Mouse (Mus musculus): ENCODE measurements around the gene Tenm3. TPM values are rescaled to one million over a fixed set of nuclear protein-coding genes. Genes with fewer than 3 reads are reported as not detected.

Tenm3 gene
- total RNA-seq, 2 experiments from 2014 or later: 10.7 to 12.6 TPM

- DNase-seq: no peak
- intact Hi-C loops (cut with DNase I; ENCODE audit: low total_unique reads): no loop called here
These were observed 26.8 kb downstream of the Tenm3 start for GRCm38 (mm10) chr8:48816941-48817340.

- DNase-seq: no peak
- intact Hi-C loops (cut with DNase I; ENCODE audit: low total_unique reads): no loop called here
These were observed 31.5 kb downstream of the Tenm3 start for GRCm38 (mm10) chr8:48812196-48812741.

GRCm38 (mm10) chr8:48810615-48811014 lies 33.1 kb downstream of the Tenm3 start:
- DNase-seq: no peak
- intact Hi-C loops (cut with DNase I; ENCODE audit: low total_unique reads): no loop called here

GRCm38 (mm10) chr8:48809104-48809503 lies 34.6 kb downstream of the Tenm3 start:
- DNase-seq: no peak
- intact Hi-C loops (cut with DNase I; ENCODE audit: low total_unique reads): no loop called here

GRCm38 (mm10) chr8:48803070-48803469 lies 40.7 kb downstream of the Tenm3 start:
- intact Hi-C loops (cut with DNase I; ENCODE audit: low total_unique reads): no loop called here

GRCm38 (mm10) chr8:48802231-48802630 lies 41.5 kb downstream of the Tenm3 start:
- intact Hi-C loops (cut with DNase I; ENCODE audit: low total_unique reads): no loop called here
- DNase-seq: no peak

More at GRCm38 (mm10) chr8:48803070-48803469, 40.7 kb downstream of the Tenm3 start:
- DNase-seq: no peak

- no peak for DNase-seq
- intact Hi-C loops (cut with DNase I; ENCODE audit: low total_unique reads): no loop called here
These were observed 45.8 kb downstream of the Tenm3 start for GRCm38 (mm10) chr8:48797955-48798359.

- intact Hi-C loops (cut with DNase I; ENCODE audit: low total_unique reads): no loop called here
- DNase-seq: no peak
These were observed 49.5 kb downstream of the Tenm3 start for GRCm38 (mm10) chr8:48794285-48794684.

- no peak for DNase-seq
- intact Hi-C loops (cut with DNase I; ENCODE audit: low total_unique reads): no loop called here
These were observed 50.0 kb downstream of the Tenm3 start for GRCm38 (mm10) chr8:48793729-48794128.

GRCm38 (mm10) chr8:48792587-48793326 lies 51.0 kb downstream of the Tenm3 start:
- no peak for DNase-seq
- intact Hi-C loops (cut with DNase I; ENCODE audit: low total_unique reads): no loop called here

- DNase-seq: no peak
These were observed 60.4 kb downstream of the Tenm3 start for GRCm38 (mm10) chr8:48783308-48783707.

GRCm38 (mm10) chr8:48780628-48781027 lies 63.1 kb downstream of the Tenm3 start:
- intact Hi-C loops (cut with DNase I; ENCODE audit: low total_unique reads): no loop called here
- no peak for DNase-seq

More at GRCm38 (mm10) chr8:48783308-48783707, 60.4 kb downstream of the Tenm3 start:
- intact Hi-C loops (cut with DNase I; ENCODE audit: low total_unique reads): no loop called here

- intact Hi-C loops (cut with DNase I; ENCODE audit: low total_unique reads): no loop called here
- no peak for DNase-seq
These were observed 64.6 kb downstream of the Tenm3 start for GRCm38 (mm10) chr8:48779194-48779593.

GRCm38 (mm10) chr8:48776081-48776480 lies 67.7 kb downstream of the Tenm3 start:
- DNase-seq: no peak
- intact Hi-C loops (cut with DNase I; ENCODE audit: low total_unique reads): no loop called here

GRCm38 (mm10) chr8:48775531-48776037 lies 68.2 kb downstream of the Tenm3 start:
- DNase-seq: no peak
- intact Hi-C loops (cut with DNase I; ENCODE audit: low total_unique reads): no loop called here

- DNase-seq: no peak
- intact Hi-C loops (cut with DNase I; ENCODE audit: low total_unique reads): no loop called here
These were observed 68.9 kb downstream of the Tenm3 start for GRCm38 (mm10) chr8:48774837-48775236.

- no peak for DNase-seq
- intact Hi-C loops (cut with DNase I; ENCODE audit: low total_unique reads): no loop called here
These were observed 77.1 kb downstream of the Tenm3 start for GRCm38 (mm10) chr8:48766545-48767234.

GRCm38 (mm10) chr8:48765212-48765611 lies 78.5 kb downstream of the Tenm3 start:
- intact Hi-C loops (cut with DNase I; ENCODE audit: low total_unique reads): no loop called here

GRCm38 (mm10) chr8:48764011-48764410 lies 79.7 kb downstream of the Tenm3 start:
- intact Hi-C loops (cut with DNase I; ENCODE audit: low total_unique reads): no loop called here
- no peak for DNase-seq

More at GRCm38 (mm10) chr8:48765212-48765611, 78.5 kb downstream of the Tenm3 start:
- DNase-seq: no peak

- DNase-seq: no peak
- intact Hi-C loops (cut with DNase I; ENCODE audit: low total_unique reads): no loop called here
These were observed 86.9 kb downstream of the Tenm3 start for GRCm38 (mm10) chr8:48756874-48757273.
